Mouse (Mus musculus) forebrain, embryonic 14.5 days (tissue): ENCODE data around the gene Slc22a28. TPM values are rescaled to one million over a fixed set of nuclear protein-coding genes. Genes with fewer than 3 reads are reported as not detected.
"Not testable (repeated sequence)": the region's sequence is repeated elsewhere in the genome, so short reads cannot be mapped to it uniquely, and the experiment has no call there.

ENCODE experiments used
- ATAC-seq: fragments of 200-750 bp; cut with Nextera tagmentation; 2 replicates; pipeline ENCODE4 v1.8.0; 2017; ENCODE audit warnings: mild to moderate bottlenecking, moderate library complexity
- DNase-seq: peaks from one replicate; pipeline ENCODE4 v3.0.0-alpha.2; 2015; ENCODE audit warnings: low spot score
- H3K27ac ChIP-seq: fragments of 300-500 bp; sonication (generic); 2 replicates; pipeline ENCODE4 v1.5.1; 2014; ENCODE audit warnings: low read depth, mild to moderate bottlenecking, control low read depth, low read length, moderate library complexity
- H3K27me3 ChIP-seq: fragments of 300-500 bp; sonication (generic); replicated peaks from 2 replicates; pipeline ENCODE4 v1.6.1; 2014; ENCODE audit warnings: low read length, control low read depth, mixed read lengths; ENCODE audit not compliant: control insufficient read depth, insufficient read depth
- H3K36me3 ChIP-seq: fragments of 300-500 bp; sonication (generic); 2 replicates; pipeline ENCODE4 v1.6.1; 2014; ENCODE audit warnings: low read length, control low read depth; ENCODE audit not compliant: control insufficient read depth, insufficient read depth
- H3K4me1 ChIP-seq: fragments of 300-500 bp; sonication (generic); 2 replicates; pipeline ENCODE4 v1.6.1; 2014; ENCODE audit warnings: antibody characterized with exemption, low read length, control low read depth; ENCODE audit not compliant: control insufficient read depth, insufficient read depth
- H3K4me2 ChIP-seq: fragments of 300-500 bp; sonication (generic); 2 replicates; pipeline ENCODE4 v1.6.1; 2014; ENCODE audit warnings: mild to moderate bottlenecking, control low read depth, low read length
- H3K4me3 ChIP-seq: fragments of 300-500 bp; sonication (generic); 2 replicates; pipeline ENCODE4 v1.5.1; 2014; ENCODE audit warnings: low read depth, low read length, control low read depth
- H3K9ac ChIP-seq: fragments of 300-500 bp; sonication (generic); 2 replicates; pipeline ENCODE4 v1.6.1; 2014; ENCODE audit warnings: mild to moderate bottlenecking, low read length, control low read depth, moderate library complexity
- H3K9me3 ChIP-seq: fragments of 300-500 bp; sonication (generic); replicated peaks from 2 replicates; pipeline ENCODE4 v1.6.1; 2016; ENCODE audit warnings: low read length, control low read depth, mixed read lengths; ENCODE audit not compliant: control insufficient read depth
- WGBS: fragments of 180-500 bp; shearing (Covaris S2); extraction: QIAGEN DNeasy Blood & Tissue Kit; methylation state at CpG from one replicate; pipeline ENCODE4 v1.1.7; 2014; 5-methylcytosine and 5-hydroxymethylcytosine counted together
- polyA plus RNA-seq: library from polyadenylated mRNA; unstranded; fragments of >200 nt; fragmentation: Nextera tagmentation; extraction: Ambion mirVana; gene quantifications from 2 replicates; pipeline ENCODE4 v1.2.1, GENCODE M21; 2014

Gene Slc22a28
- polyA plus RNA-seq: not detected in 2 replicates

DNA sequence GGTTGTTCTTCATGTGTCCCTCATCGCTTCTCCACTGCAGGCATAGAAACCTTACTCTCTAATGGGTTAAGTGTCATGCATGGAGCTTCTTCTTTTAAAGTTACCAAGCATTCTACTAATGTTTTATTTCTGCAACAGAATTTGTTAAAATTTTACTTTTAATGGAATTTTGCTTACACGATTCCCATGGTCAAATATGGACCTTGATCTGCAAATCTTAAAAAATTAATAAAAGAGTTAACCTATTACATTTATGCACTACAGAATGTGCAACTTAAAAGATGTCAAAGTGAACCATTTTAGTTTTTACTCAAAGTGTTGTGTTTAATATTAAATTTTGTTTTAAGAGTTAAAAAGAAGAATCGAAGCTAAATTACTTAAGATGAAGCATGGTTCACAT is at the start of gene Slc22a28:
Gene Slc22a28, minus strand, starts transcription at position 102 of the 400 bp plus-strand sequence.
- not testable (repeated sequence) for H3K9me3 ChIP-seq, H3K27me3 ChIP-seq, H3K9ac ChIP-seq, H3K36me3 ChIP-seq, H3K4me2 ChIP-seq, DNase-seq, ATAC-seq, H3K4me3 ChIP-seq, H3K27ac ChIP-seq, H3K4me1 ChIP-seq
- WGBS: 92% methylated on average over 2 of the region's 3 CpGs

DNA sequence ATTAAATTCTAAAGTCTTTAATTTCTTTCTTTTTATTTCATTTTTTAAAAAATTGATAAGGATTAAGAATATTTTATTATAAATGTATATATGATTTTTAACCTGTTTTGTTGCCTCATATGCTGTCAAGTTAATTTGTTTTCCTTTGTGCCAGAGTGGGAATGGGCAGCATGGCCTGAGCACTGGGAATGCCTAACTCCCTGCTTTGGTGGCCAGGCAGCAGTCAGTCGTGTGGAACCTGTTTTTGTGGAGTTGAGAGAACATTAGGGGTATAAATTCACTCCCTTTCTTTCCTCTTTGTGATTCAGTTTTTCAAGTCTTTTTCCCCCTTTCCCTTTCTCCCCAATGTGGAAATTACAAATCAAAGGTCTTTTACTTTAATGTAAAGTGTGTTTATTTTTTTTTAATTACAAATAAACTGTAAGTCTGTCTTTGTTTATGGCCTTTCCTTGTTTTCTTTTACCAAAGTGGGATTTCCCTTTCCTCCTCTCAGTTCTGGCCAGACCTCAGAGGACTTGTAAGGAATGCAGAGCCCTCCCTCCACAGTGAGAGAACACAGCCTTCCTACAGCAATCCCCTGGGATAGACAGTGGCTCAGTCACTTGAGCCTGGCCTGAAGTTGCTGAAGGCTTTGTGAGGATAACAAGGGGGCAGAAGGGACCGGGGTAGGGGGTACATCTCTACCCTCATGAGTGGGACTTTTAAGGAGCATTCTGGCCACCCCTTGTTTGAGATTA is 17.2 kb upstream of the Slc22a28 start:
- ATAC-seq (no peak), DNase-seq (no peak)
- H3K27me3 ChIP-seq: no peaks in the 10 kb centered on the region
- H3K36me3 ChIP-seq: no peaks in the 10 kb centered on the region
- no peak overlapping the region for H3K27ac ChIP-seq
- H3K9me3 ChIP-seq: peaks cover 13% of the 10 kb centered on the region; the same call in 1 of the 2 replicates
- H3K4me2 ChIP-seq: no peak overlapping the region
- H3K4me1 ChIP-seq: no peaks in the 10 kb centered on the region
- H3K9ac ChIP-seq: no peak overlapping the region
- H3K4me3 ChIP-seq: no peak overlapping the region
- WGBS: 59% methylated on average over 2 of the region's 2 CpGs

DNA sequence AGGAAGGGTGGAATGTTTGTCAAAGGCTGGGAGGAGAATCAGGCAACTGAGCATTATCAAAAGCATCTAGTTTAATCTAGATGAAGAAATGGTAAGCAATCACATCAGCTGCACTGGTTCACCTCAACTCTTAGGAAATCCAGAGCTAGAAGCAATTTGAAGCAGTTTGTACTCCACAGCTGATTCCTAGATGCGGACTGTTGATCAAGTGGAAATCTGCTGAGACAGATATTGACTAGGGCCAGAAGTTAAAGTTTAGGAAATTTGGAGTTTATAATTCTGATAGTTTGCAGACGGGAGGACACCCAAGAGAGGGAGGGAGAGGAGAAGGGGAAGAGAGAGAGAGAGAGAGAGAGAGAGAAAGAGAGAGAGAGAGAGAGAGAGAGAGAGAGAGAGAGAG is 10.9 kb upstream of the Slc22a28 start:
- not testable (repeated sequence) for H3K36me3 ChIP-seq, H3K4me2 ChIP-seq, H3K27ac ChIP-seq, ATAC-seq, DNase-seq, H3K9me3 ChIP-seq, H3K9ac ChIP-seq, H3K4me1 ChIP-seq, H3K27me3 ChIP-seq, H3K4me3 ChIP-seq
- 84% methylated on average over 2 of the region's 2 CpGs for WGBS

DNA sequence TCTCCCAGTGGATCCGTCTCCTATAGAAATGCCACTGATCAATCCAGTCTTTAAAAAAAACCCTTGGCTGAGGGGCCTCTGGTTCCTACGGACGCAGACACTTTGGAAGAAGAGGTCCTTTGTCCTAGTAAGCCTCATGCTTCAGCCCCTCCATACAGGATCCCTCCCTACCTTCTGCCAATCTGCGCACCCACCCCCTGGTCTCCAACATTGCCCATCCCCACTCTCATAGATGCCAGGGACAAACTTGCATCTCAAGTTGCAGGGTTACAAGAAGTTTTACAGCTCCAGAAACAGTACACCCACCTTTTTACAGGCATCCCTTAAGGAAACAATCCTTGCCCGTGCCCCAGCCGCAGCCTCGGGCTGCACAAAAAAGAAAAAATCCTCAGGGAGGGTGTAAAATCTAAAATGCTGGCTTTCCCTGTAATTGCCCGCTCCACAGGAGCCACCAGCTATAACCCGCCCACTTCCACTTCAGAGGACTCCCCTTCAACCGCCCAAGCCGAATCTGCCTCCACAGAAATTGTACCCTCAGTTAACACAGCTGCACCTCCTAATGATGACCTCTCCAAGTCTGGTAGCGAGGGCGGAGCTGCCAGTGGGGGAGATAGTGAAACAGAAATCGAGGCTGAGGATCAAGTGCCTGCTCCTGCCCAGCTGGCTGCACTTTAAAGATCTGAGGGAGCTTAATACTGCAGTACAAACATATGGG is 2.5 kb upstream of the Slc22a28 start:
- H3K4me1 ChIP-seq, H3K36me3 ChIP-seq, H3K4me2 ChIP-seq, H3K9me3 ChIP-seq, H3K9ac ChIP-seq, ATAC-seq, H3K4me3 ChIP-seq, DNase-seq, H3K27ac ChIP-seq, H3K27me3 ChIP-seq: not testable (repeated sequence)
- WGBS: 80% methylated on average over 14 of the region's 14 CpGs

DNA sequence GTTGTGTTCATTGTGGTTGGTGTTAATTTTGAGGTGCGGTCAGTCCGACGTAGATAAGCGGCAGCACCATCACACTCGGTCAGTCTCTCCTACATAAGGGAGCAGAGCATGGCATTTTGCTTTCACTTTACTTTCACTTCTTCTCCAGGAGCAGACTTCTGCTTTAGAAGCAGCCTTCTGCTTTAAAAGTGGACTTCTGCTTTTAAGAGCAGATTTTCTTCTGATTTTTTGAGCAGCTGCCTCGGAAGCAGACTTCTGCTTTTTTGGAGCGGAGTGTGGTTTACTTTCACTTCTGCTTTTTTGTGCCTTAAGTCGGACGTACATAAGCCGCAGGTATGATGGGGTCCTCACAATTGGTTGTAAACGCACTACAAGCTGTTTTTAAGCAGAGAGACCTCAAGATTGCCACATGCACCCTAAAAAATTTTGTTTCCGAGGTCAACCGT is 111.9 kb downstream of the Slc22a28 start:
- Histone ChIP-seq H3K9me3 (no peaks in the 10 kb centered on the region), H3K27me3 (no peaks in the 10 kb centered on the region), H3K36me3 (no peaks in the 10 kb centered on the region), H3K27ac (no peak overlapping the region), H3K4me3 (no peak overlapping the region), H3K9ac (no peak overlapping the region), H3K4me1 (no peaks in the 10 kb centered on the region), H3K4me2 (no peak overlapping the region)
- 91% methylated on average over 13 of the region's 13 CpGs for WGBS
- DNase-seq (no peak), ATAC-seq (no peak)

DNA sequence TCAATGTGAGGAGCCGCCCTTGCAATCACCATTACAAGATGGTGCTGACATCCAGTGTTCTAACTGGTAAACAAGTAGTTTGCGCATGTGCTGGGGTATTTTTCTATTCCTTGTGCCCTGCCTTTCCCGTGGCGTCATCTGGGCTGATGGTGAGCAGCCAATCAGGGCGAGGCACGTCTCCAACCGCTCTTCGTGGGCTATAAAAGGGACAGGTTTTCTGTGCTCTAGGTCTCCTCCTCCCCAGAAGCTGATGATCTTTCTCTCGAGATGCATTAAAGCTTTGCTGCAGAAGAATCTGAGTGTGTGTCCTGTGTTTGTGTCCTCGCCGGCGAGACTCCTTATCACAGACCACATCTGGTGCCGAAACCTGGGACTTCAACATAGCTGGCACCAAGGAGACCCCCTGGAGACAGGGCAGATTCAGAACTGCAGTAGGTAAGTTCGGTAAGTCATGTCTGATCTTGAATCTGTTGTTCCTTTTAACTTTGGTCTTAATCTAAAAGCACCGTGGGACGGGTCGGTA is 112.4 kb downstream of the Slc22a28 start:
- H3K9me3 ChIP-seq, DNase-seq, H3K4me1 ChIP-seq, ATAC-seq, H3K27me3 ChIP-seq, H3K27ac ChIP-seq, H3K9ac ChIP-seq, H3K36me3 ChIP-seq, H3K4me3 ChIP-seq, H3K4me2 ChIP-seq: not testable (repeated sequence)
- WGBS: 90% methylated on average over 17 of the region's 17 CpGs

DNA sequence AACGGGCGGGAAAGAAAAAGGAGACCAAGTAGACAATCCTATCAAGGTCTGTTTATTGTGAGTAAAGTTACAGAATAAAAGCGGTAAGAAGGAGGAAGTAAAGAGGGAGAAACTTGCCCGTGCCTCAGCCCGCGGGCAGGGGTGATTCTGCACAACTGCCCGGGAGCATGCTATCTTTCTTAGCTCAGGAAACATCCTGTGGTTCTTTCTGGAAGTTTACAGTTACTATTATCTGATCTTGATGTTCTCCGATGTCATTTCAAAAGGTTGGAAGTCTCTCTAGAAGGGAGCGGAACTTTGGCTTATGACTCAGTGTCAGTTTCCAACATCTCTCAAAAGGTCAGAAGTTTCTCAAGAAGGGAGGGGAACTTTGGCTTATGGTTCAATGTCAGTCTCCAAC is 113.2 kb downstream of the Slc22a28 start:
- H3K36me3 ChIP-seq, H3K4me1 ChIP-seq, H3K27ac ChIP-seq, H3K4me2 ChIP-seq, ATAC-seq, DNase-seq, H3K9ac ChIP-seq, H3K9me3 ChIP-seq, H3K27me3 ChIP-seq, H3K4me3 ChIP-seq: not testable (repeated sequence)
- WGBS: 92% methylated on average over 9 of the region's 9 CpGs
